Mouse (Mus musculus): ENCODE measurements at regions not wholly inside any gene's neighbourhood (a gene's known extent, or its start where the extent isn't known, plus 50 kb on each side); places are given as distances from the start of the nearest gene placed in this dataset.

- no peaks in the 10 kb centered on the region for H3K4me1 ChIP-seq (ENCODE audit: control insufficient read depth, insufficient read depth, low read length)
- H3K27ac ChIP-seq (ENCODE audit: insufficient read depth, low read length) = no peak overlapping the region
- no peak overlapping the region for H3K4me3 ChIP-seq (ENCODE audit: insufficient read depth, low read length)
- no peak for TF ChIP-seq POLR2A (IDR thresholded peaks at IDR 0.05; ENCODE audit: extremely low read depth, insufficient read depth, low read length)
- TF ChIP-seq CTCF (IDR thresholded peaks at IDR 0.05; ENCODE audit: extremely low read depth, insufficient read depth, low read length) = no peak
Measured at GRCm38 (mm10) chr13:60268256-60268655, 91.1 kb upstream of the Gas1 start.

DNA sequence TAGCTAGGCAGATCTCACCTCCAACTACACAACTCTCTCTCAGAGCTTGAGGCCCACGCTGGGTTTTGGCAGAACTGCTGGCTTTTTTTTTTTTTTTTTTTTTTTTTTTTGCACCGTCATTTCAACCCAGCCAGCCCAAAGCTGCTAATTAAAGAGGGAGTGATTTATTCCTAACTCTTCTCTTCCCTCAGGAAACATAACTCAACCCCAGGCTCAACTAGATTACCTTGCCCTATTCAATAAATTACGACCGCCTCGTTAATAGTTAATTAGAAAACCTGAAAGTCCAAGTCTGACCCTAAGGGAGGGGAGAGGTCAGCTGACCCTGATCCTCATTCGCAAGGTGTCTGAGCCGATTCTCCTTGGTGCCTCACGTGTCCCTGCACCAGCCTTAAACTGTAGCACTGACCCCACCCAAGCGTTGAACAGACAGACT is 92.3 kb upstream of the Gas1 start:
- H3K27ac ChIP-seq (ENCODE audit: insufficient read depth, low read length) = no peak overlapping the region
- H3K4me1 ChIP-seq (ENCODE audit: control insufficient read depth, insufficient read depth, low read length) = no peaks in the 10 kb centered on the region
- TF ChIP-seq POLR2A (IDR thresholded peaks at IDR 0.05; ENCODE audit: extremely low read depth, insufficient read depth, low read length) (no peak), CTCF (IDR thresholded peaks at IDR 0.05; ENCODE audit: extremely low read depth, insufficient read depth, low read length) (no peak)
- H3K4me3 ChIP-seq (ENCODE audit: insufficient read depth, low read length) = no peak overlapping the region

DNA sequence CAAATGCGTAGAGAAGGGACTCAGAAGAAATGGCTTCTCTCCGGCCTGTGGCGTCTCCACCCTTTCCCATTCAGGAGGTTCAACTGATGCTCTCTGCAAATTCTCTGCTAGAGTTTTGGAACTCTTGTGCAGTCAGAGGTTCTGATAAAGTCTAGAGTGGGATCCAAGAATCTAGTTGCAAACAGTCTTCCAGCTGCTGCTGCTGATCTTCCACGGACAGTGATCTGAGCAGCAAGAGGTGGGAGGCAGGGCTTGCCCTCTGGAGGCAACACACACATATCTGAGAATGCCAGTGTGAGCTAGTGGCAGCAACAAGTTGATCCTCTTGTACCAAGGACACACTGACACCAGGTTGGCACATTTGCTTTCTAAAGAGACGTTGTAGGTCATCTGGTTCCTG is 93.4 kb upstream of the Gas1 start:
- Histone ChIP-seq H3K27ac (ENCODE audit: insufficient read depth, low read length) (no peak overlapping the region), H3K4me3 (ENCODE audit: insufficient read depth, low read length) (no peak overlapping the region), H3K4me1 (ENCODE audit: control insufficient read depth, insufficient read depth, low read length) (no peaks in the 10 kb centered on the region)
- TF ChIP-seq CTCF (IDR thresholded peaks at IDR 0.05; ENCODE audit: extremely low read depth, insufficient read depth, low read length) = no peak
- no peak for TF ChIP-seq POLR2A (IDR thresholded peaks at IDR 0.05; ENCODE audit: extremely low read depth, insufficient read depth, low read length)

GRCm38 (mm10) chr13:60273331-60273730 is 96.2 kb upstream of the Gas1 start:
- Histone ChIP-seq H3K4me3 (ENCODE audit: insufficient read depth, low read length) (no peak overlapping the region), H3K4me1 (ENCODE audit: control insufficient read depth, insufficient read depth, low read length) (no peaks in the 10 kb centered on the region), H3K27ac (ENCODE audit: insufficient read depth, low read length) (no peak overlapping the region)
- no peak for TF ChIP-seq CTCF (IDR thresholded peaks at IDR 0.05; ENCODE audit: extremely low read depth, insufficient read depth, low read length)
- TF ChIP-seq POLR2A (IDR thresholded peaks at IDR 0.05; ENCODE audit: extremely low read depth, insufficient read depth, low read length) = no peak

- no peak for TF ChIP-seq CTCF (IDR thresholded peaks at IDR 0.05; ENCODE audit: extremely low read depth, insufficient read depth, low read length)
- no peak for TF ChIP-seq POLR2A (IDR thresholded peaks at IDR 0.05; ENCODE audit: extremely low read depth, insufficient read depth, low read length)
- no peaks in the 10 kb centered on the region for H3K4me1 ChIP-seq (ENCODE audit: control insufficient read depth, insufficient read depth, low read length)
- H3K27ac ChIP-seq (ENCODE audit: insufficient read depth, low read length) = no peak overlapping the region
- no peak overlapping the region for H3K4me3 ChIP-seq (ENCODE audit: insufficient read depth, low read length)
Measured at GRCm38 (mm10) chr13:60282543-60283251, 105.5 kb upstream of the Gas1 start.

- Histone ChIP-seq H3K4me1 (ENCODE audit: control insufficient read depth, insufficient read depth, low read length) (no peaks in the 10 kb centered on the region), H3K4me3 (ENCODE audit: insufficient read depth, low read length) (no peak overlapping the region), H3K27ac (ENCODE audit: insufficient read depth, low read length) (no peak overlapping the region)
- no peak for TF ChIP-seq POLR2A (IDR thresholded peaks at IDR 0.05; ENCODE audit: extremely low read depth, insufficient read depth, low read length)
- no peak for TF ChIP-seq CTCF (IDR thresholded peaks at IDR 0.05; ENCODE audit: extremely low read depth, insufficient read depth, low read length)
Measured at GRCm38 (mm10) chr13:60286525-60287224, 109.5 kb upstream of the Gas1 start.

- Histone ChIP-seq H3K27ac (ENCODE audit: insufficient read depth, low read length) (no peak overlapping the region), H3K4me1 (ENCODE audit: control insufficient read depth, insufficient read depth, low read length) (no peaks in the 10 kb centered on the region), H3K4me3 (ENCODE audit: insufficient read depth, low read length) (no peak overlapping the region)
- no peak for TF ChIP-seq CTCF (IDR thresholded peaks at IDR 0.05; ENCODE audit: extremely low read depth, insufficient read depth, low read length)
- no peak for TF ChIP-seq POLR2A (IDR thresholded peaks at IDR 0.05; ENCODE audit: extremely low read depth, insufficient read depth, low read length)
Measured at GRCm38 (mm10) chr13:60289650-60290049, 112.5 kb upstream of the Gas1 start.

- no peak for TF ChIP-seq CTCF (IDR thresholded peaks at IDR 0.05; ENCODE audit: extremely low read depth, insufficient read depth, low read length)
- TF ChIP-seq POLR2A (IDR thresholded peaks at IDR 0.05; ENCODE audit: extremely low read depth, insufficient read depth, low read length) = no peak
- Histone ChIP-seq H3K4me1 (ENCODE audit: control insufficient read depth, insufficient read depth, low read length) (no peaks in the 10 kb centered on the region), H3K27ac (ENCODE audit: insufficient read depth, low read length) (no peak overlapping the region), H3K4me3 (ENCODE audit: insufficient read depth, low read length) (no peak overlapping the region)
Measured at GRCm38 (mm10) chr13:60290820-60291219, 113.7 kb upstream of the Gas1 start.

DNA sequence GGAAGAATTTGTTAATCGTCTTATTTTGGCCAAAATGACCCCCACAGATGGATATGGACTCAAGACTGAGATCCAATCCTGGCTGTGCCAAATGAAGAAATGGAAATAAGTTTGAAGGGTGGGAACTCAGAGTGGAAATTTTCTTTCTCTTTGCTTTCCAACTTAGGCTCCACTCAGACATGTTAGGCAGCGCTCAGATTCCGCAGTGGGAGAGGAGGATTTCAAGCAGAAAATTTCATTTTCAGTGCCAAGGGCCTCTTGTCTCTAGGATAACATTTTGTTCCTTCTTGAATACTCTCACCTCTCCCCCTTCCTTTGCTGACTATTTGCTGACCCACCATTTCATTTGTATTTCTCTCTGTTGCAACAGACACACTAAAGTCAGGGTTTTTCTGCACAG is 114.2 kb upstream of the Gas1 start:
- Histone ChIP-seq H3K4me3 (ENCODE audit: insufficient read depth, low read length) (no peak overlapping the region), H3K27ac (ENCODE audit: insufficient read depth, low read length) (no peak overlapping the region), H3K4me1 (ENCODE audit: control insufficient read depth, insufficient read depth, low read length) (no peaks in the 10 kb centered on the region)
- no peak for TF ChIP-seq CTCF (IDR thresholded peaks at IDR 0.05; ENCODE audit: extremely low read depth, insufficient read depth, low read length)
- TF ChIP-seq POLR2A (IDR thresholded peaks at IDR 0.05; ENCODE audit: extremely low read depth, insufficient read depth, low read length) = no peak
